Mouse (Mus musculus): Measurements from ENCODE around the gene Foxj1.

GRCm38 (mm10) chr11:116347955-116348354, 12.8 kb upstream of the Foxj1 start:
- TF ChIP-seq CTCF (conservative IDR thresholded peaks at IDR 0.05 in 1 of 2, IDR thresholded peaks at IDR 0.05 in 1 of 2; ENCODE audit: low read depth in 2 of 2, low read length in 2 of 2) = no peak
- TF ChIP-seq EP300 (IDR thresholded peaks at IDR 0.05; ENCODE audit: low read length) = no peak
- no peak for TF ChIP-seq POLR2A (IDR thresholded peaks at IDR 0.05; ENCODE audit: low read depth, low read length)
- TF ChIP-seq MEF2A (IDR thresholded peaks at IDR 0.05; ENCODE audit: borderline replicate concordance, low read depth, low read length) = no peak
- no peak for TF ChIP-seq SIN3A (IDR thresholded peaks at IDR 0.05; ENCODE audit: low read length)
- TF ChIP-seq E2F4 (IDR thresholded peaks at IDR 0.05; ENCODE audit: insufficient replicate concordance, low read depth, low read length) = no peak
- no peak for TF ChIP-seq UBTF (IDR thresholded peaks at IDR 0.05; ENCODE audit: low read depth, low read length)
- no peak for TF ChIP-seq USF1 (IDR thresholded peaks at IDR 0.05; ENCODE audit: low read depth, low read length)
- TF ChIP-seq MYC (IDR thresholded peaks at IDR 0.05; ENCODE audit: low read depth, low read length) = no peak

All from CH12.LX (cell line).